Mouse (Mus musculus): ENCODE results near the gene Iqgap3. TPM values are rescaled to one million over a fixed set of nuclear protein-coding genes. Genes with fewer than 3 reads are reported as not detected.

Iqgap3 gene
- polyA plus RNA-seq, 1 experiment from 2014 or later: 3.7 TPM

DNA sequence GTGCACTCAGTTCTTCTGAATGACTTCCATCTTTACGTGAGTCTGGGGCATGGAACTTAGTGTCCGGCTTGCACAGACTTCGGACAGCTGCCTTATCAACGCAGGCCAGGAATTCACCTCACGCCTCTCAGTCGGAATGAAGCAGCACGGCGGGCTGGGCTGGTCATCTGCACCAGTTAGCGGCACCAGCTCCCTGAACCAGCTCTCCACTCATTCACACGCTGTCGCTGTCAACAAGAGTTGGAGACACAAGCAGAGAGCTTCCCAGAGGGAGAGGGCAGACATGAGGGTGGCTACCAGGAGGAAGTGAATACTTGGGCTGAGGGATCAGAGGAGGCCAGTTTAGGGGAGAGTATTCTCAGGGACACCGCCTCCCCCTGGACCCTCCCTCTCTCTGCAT lies 32.6 kb downstream of the Iqgap3 start:
- 97% methylated on average over 12 of the region's 12 CpGs for WGBS (ENCODE audit: missing documents)
- Histone ChIP-seq H3K36me3 (ENCODE audit: inconsistent target) (0 out of 2 replicates have a peak, but pooled peaks cover 4% of the 10 kb centered on the region), H3K4me3 (ENCODE audit: inconsistent target) (no peak overlapping the region), H3K79me2 (ENCODE audit: inconsistent target) (no peaks in the 10 kb centered on the region), H3K27ac (no peak overlapping the region)

DNA sequence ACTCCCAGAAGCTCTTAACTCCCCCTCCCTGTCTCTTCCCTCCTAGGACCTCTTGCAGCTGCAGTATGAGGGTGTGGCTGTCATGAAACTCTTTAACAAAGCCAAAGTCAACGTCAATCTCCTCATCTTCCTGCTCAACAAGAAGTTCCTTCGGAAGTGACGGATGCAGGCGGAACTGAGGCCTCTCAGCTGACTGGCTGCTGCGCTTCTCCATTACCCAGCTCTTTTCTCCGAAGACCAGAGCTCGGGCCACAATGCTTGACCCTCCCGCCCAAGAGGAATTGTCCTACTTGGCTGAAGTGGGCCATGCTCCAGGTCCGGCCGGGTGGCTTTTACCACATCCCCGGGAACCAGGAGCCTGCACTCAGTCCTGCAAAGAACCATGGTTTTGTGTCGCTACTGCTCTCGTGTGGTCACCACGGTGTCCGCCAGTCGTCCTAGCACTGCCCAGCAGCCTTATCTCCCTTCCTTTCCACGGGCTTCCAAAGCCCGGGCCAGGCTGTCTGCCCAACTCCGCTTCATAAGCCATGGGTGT lies 38.4 kb downstream of the Iqgap3 start:
- no peak overlapping the region for H3K27ac ChIP-seq
- 96% methylated on average over 19 of the region's 19 CpGs for WGBS (ENCODE audit: missing documents)
- no peaks in the 10 kb centered on the region for H3K36me3 ChIP-seq (ENCODE audit: inconsistent target)
- H3K4me3 ChIP-seq (ENCODE audit: inconsistent target): no peak overlapping the region
- no peaks in the 10 kb centered on the region for H3K79me2 ChIP-seq (ENCODE audit: inconsistent target)

GRCm38 (mm10) chr3:88121164-88122131 lies 39.7 kb downstream of the Iqgap3 start:
- WGBS (ENCODE audit: missing documents): 98% methylated on average over 14 of the region's 14 CpGs
- Histone ChIP-seq H3K4me3 (ENCODE audit: inconsistent target) (no peak overlapping the region), H3K79me2 (ENCODE audit: inconsistent target) (no peaks in the 10 kb centered on the region), H3K27ac (no peak overlapping the region), H3K36me3 (ENCODE audit: inconsistent target) (no peaks in the 10 kb centered on the region)

DNA sequence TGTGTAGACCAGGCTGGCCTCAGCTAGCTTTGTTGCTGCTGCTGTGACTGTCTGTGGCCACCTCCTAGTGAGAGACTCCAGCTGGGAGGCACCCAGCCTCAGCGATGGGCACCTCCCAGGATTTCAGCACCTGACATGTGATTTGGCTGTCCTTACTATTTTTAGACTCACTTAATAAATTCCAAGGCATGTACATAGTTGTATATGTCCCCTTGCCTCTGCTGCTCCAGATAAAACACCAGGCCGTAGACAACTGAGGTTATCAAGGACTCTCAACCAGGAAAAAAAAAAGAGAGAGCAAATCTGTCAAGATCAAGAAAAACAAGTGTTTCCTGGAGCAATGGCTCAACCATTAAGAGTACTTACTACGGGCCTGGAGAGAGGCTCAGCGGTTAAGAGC lies 43.4 kb downstream of the Iqgap3 start:
- H3K4me3 ChIP-seq (ENCODE audit: inconsistent target): no peak overlapping the region
- no peak overlapping the region for H3K27ac ChIP-seq
- H3K36me3 ChIP-seq (ENCODE audit: inconsistent target): no peaks in the 10 kb centered on the region
- H3K79me2 ChIP-seq (ENCODE audit: inconsistent target): no peaks in the 10 kb centered on the region
- WGBS (ENCODE audit: missing documents): 85% methylated on average over 4 of the region's 4 CpGs

DNA sequence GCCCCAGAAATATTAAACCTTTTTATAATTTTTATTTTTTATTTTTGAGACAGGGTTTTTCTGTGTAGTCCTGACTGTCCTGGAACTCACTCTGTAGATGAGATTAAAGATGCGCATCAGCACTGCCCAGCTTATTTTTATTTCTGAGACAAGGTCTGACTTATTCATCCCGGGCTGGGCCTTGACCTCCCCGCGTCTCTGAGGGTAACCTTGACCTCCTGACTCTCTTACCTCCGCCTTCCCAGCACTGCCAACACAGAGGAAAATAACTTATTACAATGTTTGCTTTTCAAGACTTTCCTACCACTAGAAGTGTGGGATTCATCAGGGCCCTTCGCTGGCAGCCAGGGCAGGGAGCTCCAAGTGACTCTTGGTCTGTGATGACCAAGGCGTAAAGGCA lies 44.4 kb downstream of the Iqgap3 start:
- 93% methylated on average over 6 of the region's 7 CpGs for WGBS (ENCODE audit: missing documents)
- H3K27ac ChIP-seq: no peak overlapping the region
- H3K79me2 ChIP-seq (ENCODE audit: inconsistent target): no peaks in the 10 kb centered on the region
- H3K36me3 ChIP-seq (ENCODE audit: inconsistent target): no peaks in the 10 kb centered on the region
- H3K4me3 ChIP-seq (ENCODE audit: inconsistent target): no peak overlapping the region

DNA sequence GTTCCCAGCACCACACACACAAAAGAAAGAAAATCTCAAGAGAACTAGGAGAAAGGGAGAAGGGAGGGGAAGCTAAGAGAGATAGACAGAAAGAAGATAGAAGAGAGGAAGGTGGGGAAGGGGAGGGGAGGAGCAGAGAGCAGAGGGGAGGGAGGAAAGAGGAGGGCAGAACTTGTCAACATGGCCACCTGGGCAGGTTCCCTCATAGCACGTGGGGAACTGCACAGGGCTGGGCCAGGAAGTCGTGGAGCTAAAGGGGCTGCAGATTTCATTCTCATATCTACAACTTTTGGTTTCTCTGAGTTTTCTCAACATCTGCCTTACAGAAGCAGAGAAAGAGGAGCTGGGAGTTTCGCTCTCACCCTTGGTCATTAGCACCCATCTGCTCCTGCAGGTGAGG lies 45.9 kb downstream of the Iqgap3 start:
- H3K36me3 ChIP-seq (ENCODE audit: inconsistent target): no peaks in the 10 kb centered on the region
- H3K4me3 ChIP-seq (ENCODE audit: inconsistent target): no peak overlapping the region
- no peak overlapping the region for H3K27ac ChIP-seq
- no peaks in the 10 kb centered on the region for H3K79me2 ChIP-seq (ENCODE audit: inconsistent target)
- WGBS (ENCODE audit: missing documents): 46% methylated on average over 3 of the region's 3 CpGs

DNA sequence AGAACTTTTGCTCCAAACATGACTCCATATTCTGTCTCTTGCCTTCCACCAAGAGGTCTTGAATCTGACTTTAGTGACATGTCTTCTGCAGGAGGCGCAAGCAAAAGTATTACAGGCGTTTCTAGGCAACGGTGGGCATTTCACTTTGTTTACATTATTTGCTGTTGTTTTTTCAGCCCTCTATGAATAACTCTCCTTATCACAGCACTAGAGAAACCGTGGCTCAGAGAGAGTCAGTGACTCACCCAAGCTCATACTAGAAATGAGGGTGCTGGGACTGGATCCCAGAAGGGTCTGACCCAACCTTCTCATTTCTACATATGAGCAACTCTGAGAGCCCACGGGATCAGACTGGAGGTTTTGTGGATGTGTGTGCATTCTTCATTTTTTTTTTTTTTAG lies 46.3 kb downstream of the Iqgap3 start:
- no peaks in the 10 kb centered on the region for H3K36me3 ChIP-seq (ENCODE audit: inconsistent target)
- no peak overlapping the region for H3K4me3 ChIP-seq (ENCODE audit: inconsistent target)
- WGBS (ENCODE audit: missing documents): 82% methylated on average over 5 of the region's 5 CpGs
- H3K79me2 ChIP-seq (ENCODE audit: inconsistent target): no peaks in the 10 kb centered on the region
- no peak overlapping the region for H3K27ac ChIP-seq

GRCm38 (mm10) chr3:88129006-88129405 lies 47.2 kb downstream of the Iqgap3 start:
- no peaks in the 10 kb centered on the region for H3K79me2 ChIP-seq (ENCODE audit: inconsistent target)
- WGBS (ENCODE audit: missing documents): 73% methylated on average over 4 of the region's 4 CpGs
- H3K27ac ChIP-seq: no peak overlapping the region
- H3K36me3 ChIP-seq (ENCODE audit: inconsistent target): no peaks in the 10 kb centered on the region
- H3K4me3 ChIP-seq (ENCODE audit: inconsistent target): no peak overlapping the region

DNA sequence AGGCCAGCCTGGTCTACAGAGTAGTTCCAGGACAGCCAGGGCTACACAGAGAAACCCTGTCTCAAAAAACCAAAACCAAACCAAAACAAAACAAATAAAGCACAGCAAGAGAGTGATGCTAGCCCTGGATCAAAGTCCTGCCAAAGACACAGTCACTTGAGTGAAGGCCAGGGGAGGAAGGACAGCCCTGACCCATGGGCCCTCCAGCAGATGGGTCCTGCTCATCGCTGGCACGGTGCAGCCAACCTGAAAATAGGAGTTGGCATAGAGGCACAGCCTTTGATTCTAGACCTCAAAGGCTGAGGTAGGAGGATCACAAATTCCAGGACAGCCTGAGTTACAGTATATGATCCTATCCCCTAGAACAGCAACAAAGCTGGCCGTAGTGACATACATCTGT lies 49.3 kb downstream of the Iqgap3 start:
- Histone ChIP-seq H3K79me2 (ENCODE audit: inconsistent target) (no peaks in the 10 kb centered on the region), H3K36me3 (ENCODE audit: inconsistent target) (no peaks in the 10 kb centered on the region), H3K4me3 (ENCODE audit: inconsistent target) (no peak overlapping the region), H3K27ac (no peak overlapping the region)
- WGBS (ENCODE audit: missing documents): 91% methylated on average over 3 of the region's 3 CpGs

DNA sequence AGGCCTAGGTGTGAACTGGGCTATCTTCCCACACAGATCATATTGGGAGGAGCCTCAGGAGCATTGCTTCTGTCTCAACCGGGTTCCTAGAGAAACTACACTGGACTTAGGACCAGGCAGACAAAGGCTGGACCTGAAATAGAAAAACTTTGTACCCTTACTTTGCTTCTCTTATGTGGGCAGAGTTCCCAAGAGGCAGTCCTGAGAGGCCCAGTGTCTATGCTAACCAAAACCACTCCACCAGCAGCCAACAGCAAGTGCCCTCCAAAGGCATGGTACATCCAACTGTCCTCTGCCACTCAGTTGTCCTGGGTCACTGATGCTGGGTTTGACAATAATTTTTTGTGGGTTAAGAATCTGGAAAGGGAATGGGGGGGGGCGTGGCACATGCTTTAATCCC lies 50.7 kb downstream of the Iqgap3 start:
- whole genome bisulfite sequencing (ENCODE audit: missing documents): 100% methylated on average over 2 of the region's 2 CpGs
- H3K27ac ChIP-seq: no peak overlapping the region
- no peaks in the 10 kb centered on the region for H3K36me3 ChIP-seq (ENCODE audit: inconsistent target)
- H3K79me2 ChIP-seq (ENCODE audit: inconsistent target): no peaks in the 10 kb centered on the region
- H3K4me3 ChIP-seq (ENCODE audit: inconsistent target): no peak overlapping the region

DNA sequence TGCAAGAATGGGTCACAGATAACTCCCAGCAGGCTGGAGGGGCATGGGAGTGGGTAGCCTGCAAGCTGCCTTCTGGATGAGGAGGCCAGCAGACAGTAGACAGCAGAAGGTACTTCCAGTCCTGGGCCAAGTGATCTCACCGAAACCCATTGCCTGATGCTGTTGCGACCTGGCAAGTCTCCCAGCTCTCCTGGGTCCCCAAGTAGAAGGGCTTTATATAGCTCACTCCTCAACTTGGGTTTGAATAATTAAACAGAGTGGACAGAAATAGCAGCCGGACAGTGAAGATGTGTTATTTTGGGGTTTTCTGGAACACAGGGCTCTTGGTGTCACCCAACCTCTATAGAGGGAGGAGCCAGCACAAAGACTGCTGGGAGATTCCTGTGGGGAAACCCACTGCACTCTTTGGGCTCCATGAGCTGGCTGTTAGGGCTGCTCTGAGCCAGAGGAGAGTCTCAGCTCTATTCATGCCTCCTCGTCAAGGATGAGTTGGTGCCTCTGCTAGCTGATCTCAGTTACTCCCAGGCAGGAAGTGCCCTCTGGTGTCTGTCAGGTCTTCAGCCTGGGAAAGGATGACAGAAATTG lies 51.5 kb downstream of the Iqgap3 start:
- no peaks in the 10 kb centered on the region for H3K36me3 ChIP-seq (ENCODE audit: inconsistent target)
- no peaks in the 10 kb centered on the region for H3K79me2 ChIP-seq (ENCODE audit: inconsistent target)
- 82% methylated on average over 4 of the region's 4 CpGs for WGBS (ENCODE audit: missing documents)
- no peak overlapping the region for H3K27ac ChIP-seq
- H3K4me3 ChIP-seq (ENCODE audit: inconsistent target): no peak overlapping the region

DNA sequence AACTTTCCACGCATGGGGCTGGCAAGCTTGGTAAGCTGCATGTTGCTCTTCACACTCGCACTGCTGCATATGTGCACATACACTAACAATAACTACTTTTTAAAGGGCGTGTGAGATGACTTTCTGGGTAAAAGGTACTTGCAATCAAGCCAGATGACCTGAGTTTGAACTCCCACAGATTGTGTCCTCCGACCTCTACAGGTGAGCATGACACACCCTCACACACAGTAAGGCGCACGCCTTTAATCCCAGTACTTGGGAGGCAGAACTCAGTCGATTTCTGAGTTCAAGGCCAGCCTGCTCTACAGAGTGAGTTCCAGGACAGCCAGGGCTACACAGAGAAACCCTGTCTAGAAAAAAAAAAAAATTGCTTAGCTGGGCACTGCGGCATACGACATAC lies 54.6 kb downstream of the Iqgap3 start:
- Histone ChIP-seq H3K27ac (no peak overlapping the region), H3K4me3 (ENCODE audit: inconsistent target) (no peak overlapping the region), H3K79me2 (ENCODE audit: inconsistent target) (no peaks in the 10 kb centered on the region), H3K36me3 (ENCODE audit: inconsistent target) (no peaks in the 10 kb centered on the region)
- 91% methylated on average over 9 of the region's 9 CpGs for WGBS (ENCODE audit: missing documents)

DNA sequence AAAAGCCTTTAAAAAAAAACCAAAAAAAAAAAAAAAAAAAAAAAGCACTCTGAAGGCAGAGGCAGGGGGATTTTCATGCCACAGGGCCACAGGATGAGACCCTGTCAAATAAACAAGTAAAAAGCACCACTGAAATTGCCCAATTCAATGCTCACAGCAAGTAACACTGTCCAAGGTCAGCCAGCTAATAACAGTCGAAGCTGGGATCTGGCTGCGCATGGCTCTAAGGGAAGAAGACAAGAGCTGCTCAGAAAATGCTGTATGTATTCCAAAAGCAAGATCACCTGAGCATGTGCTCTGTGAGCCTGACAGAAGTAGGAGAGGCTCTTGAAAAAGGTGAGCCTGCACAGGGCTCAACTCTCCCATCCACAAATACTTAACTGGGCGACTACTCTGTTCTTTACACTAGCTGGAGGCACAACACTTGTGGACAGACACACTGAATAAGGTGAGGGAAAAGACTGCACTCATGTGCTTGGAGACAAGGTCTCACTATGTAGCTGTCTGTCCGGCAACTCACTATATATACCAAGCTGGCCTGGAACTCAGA lies 55.2 kb downstream of the Iqgap3 start:
- H3K79me2 ChIP-seq (ENCODE audit: inconsistent target): no peaks in the 10 kb centered on the region
- H3K27ac ChIP-seq: peak overlapping the region; percentile 99; the same call in 1 of the 2 replicates
- H3K36me3 ChIP-seq (ENCODE audit: inconsistent target): no peaks in the 10 kb centered on the region
- no peak overlapping the region for H3K4me3 ChIP-seq (ENCODE audit: inconsistent target)
- 89% methylated on average over 4 of the region's 4 CpGs for WGBS (ENCODE audit: missing documents)

DNA sequence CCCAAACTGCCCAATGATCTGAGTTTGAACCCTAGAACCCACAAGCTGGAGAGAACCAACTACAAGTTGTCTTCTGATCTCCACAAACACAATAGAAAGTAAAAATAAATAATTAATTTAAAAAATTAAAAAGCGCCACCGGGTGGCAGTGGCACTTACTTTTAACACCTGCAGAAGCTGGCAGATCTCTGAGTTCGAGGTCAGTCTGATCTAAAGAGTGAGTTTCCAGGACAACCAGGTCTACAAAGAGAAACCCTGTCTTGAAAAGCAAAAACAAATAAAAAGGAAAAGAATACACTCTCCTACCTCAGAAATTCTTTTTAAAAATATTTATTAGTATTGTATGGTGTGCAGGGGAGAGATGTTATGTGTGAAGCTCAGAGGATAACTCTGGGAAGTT lies 56.0 kb downstream of the Iqgap3 start:
- peaks cover 1% of the 10 kb centered on the region for H3K79me2 ChIP-seq (ENCODE audit: inconsistent target)
- no peaks in the 10 kb centered on the region for H3K36me3 ChIP-seq (ENCODE audit: inconsistent target)
- 6% methylated on average over 3 of the region's 3 CpGs for WGBS (ENCODE audit: missing documents)
- H3K4me3 ChIP-seq (ENCODE audit: inconsistent target): peak overlapping the region; percentile 53
- peak overlapping the region; percentile 99 for H3K27ac ChIP-seq
